Mouse (Mus musculus) cerebellum, adult 2 months (tissue): ENCODE measurements at regions not wholly inside any gene's neighbourhood (a gene's known extent, or its start where the extent isn't known, plus 50 kb on each side); places are given as distances from the start of the nearest gene placed in this dataset.

ENCODE experiments used
- CTCF ChIP-seq: fragments of 200-500 bp; IDR thresholded peaks from 2 replicates; pipeline ENCODE4 v1.5.1; 2011; ENCODE audit warnings: low read depth, mild to moderate bottlenecking, control low read depth, low read length, moderate library complexity, borderline replicate concordance; ENCODE audit not compliant: insufficient read depth
- POLR2A ChIP-seq: fragments of 200-500 bp; IDR thresholded peaks from 2 replicates; pipeline ENCODE4 v1.6.1; 2011; ENCODE audit warnings: low read length, control low read depth, borderline replicate concordance; ENCODE audit not compliant: insufficient read depth

DNA sequence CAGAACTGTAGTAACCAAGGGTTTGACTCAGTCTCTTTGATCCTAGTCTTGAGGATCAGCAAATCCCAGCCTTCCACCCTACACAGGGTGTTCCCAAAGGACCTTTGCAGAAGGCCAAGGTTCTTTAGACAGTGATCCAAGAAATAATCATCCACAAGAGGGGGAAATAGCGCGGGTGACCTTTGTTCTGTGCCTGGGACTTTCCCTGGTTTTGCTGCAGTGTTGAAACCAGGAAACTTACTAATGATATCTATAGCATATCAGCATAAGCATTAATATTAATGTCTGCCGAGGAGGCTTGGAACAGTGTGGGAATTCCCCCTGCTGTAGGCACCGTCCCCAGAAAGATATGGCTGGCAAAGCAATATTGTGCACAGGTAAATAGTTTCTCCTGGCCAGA is 138.4 kb upstream of the Tmem45b start:
- TF ChIP-seq CTCF (no peak), POLR2A (no peak)
